Mouse (Mus musculus) heart, adult 2 months (tissue): ENCODE results near the gene Ccdc47.

ENCODE experiments used
- CTCF ChIP-seq: fragments of 200-600 bp; IDR thresholded peaks from 2 replicates; pipeline ENCODE4 v1.8.1; 2022; ENCODE audit warnings: antibody characterized with exemption, mild to moderate bottlenecking, moderate library complexity
- POLR2A ChIP-seq: fragments of 200-500 bp; IDR thresholded peaks from 2 replicates; pipeline ENCODE4 v1.6.1; 2011; ENCODE audit warnings: mild to moderate bottlenecking, low read depth, low read length, control low read depth; ENCODE audit not compliant: insufficient read depth

GRCm38 (mm10) chr11:106164601-106165180 is 51.5 kb downstream of the Ccdc47 start:
- TF ChIP-seq CTCF = no peak
- TF ChIP-seq POLR2A = no peak
